Mouse (Mus musculus): ENCODE measurements around the gene Lrrc20.

GRCm38 (mm10) chr10:61538446-61538845 lies 62.8 kb downstream of the Lrrc20 start:
- no peak for TF ChIP-seq CTCF (IDR thresholded peaks at IDR 0.05; ENCODE audit: low read depth)
- TF ChIP-seq EP300 (IDR thresholded peaks at IDR 0.05; ENCODE audit: low read depth): no peak

Measured in liver, embryonic 14.5 days (tissue).